Mouse (Mus musculus) limb, embryonic 14.5 days (tissue): Measurements from ENCODE around the gene Dpf1. TPM values are rescaled to one million over a fixed set of nuclear protein-coding genes. Genes with fewer than 3 reads are reported as not detected.
A peak's percentile ranks its signal among the peaks of the same experiment; 100 is the strongest.

Experiments used
- ATAC-seq: fragments of 200-750 bp; cut with Nextera tagmentation; 2 replicates; pipeline ENCODE4 v1.8.0; 2017; ENCODE audit warnings: low read depth, moderate number of reproducible peaks, moderate TSS enrichment; ENCODE audit not compliant: low FRiP score
- DNase-seq: peaks from one replicate; pipeline ENCODE4 v3.0.0-alpha.2; 2015; ENCODE audit warnings: low spot score
- H3K27ac ChIP-seq: fragments of 300-500 bp; sonication (generic); replicated peaks from 2 replicates; pipeline ENCODE4 v1.5.1; 2014; ENCODE audit warnings: low read depth, mild to moderate bottlenecking, low read length, moderate library complexity, mixed read lengths
- H3K27me3 ChIP-seq: fragments of 300-500 bp; sonication (generic); 2 replicates; pipeline ENCODE4 v1.6.1; 2014; ENCODE audit warnings: low read length, mixed read lengths; ENCODE audit not compliant: control insufficient read depth, insufficient read depth
- H3K36me3 ChIP-seq: fragments of 300-500 bp; sonication (generic); 2 replicates; pipeline ENCODE4 v1.6.1; 2014; ENCODE audit warnings: mild to moderate bottlenecking, low read length, moderate library complexity, mixed read lengths; ENCODE audit not compliant: control insufficient read depth, insufficient read depth
- H3K4me1 ChIP-seq: fragments of 300-500 bp; sonication (generic); 2 replicates; pipeline ENCODE4 v1.6.1; 2014; ENCODE audit warnings: antibody characterized with exemption, low read length, mixed read lengths; ENCODE audit not compliant: control insufficient read depth, insufficient read depth
- H3K4me2 ChIP-seq: fragments of 300-500 bp; sonication (generic); replicated peaks from 2 replicates; pipeline ENCODE4 v1.6.1; 2014; ENCODE audit warnings: low read depth, mild to moderate bottlenecking, low read length, moderate library complexity; ENCODE audit not compliant: severe bottlenecking
- H3K4me3 ChIP-seq: fragments of 300-500 bp; sonication (generic); replicated peaks from 2 replicates; pipeline ENCODE4 v1.5.1; 2014; ENCODE audit warnings: low read length
- H3K9ac ChIP-seq: fragments of 300-500 bp; sonication (generic); 2 replicates; pipeline ENCODE4 v1.6.1; 2014; ENCODE audit warnings: mild to moderate bottlenecking, low read depth, low read length, moderate library complexity; ENCODE audit not compliant: severe bottlenecking
- H3K9me3 ChIP-seq: fragments of 300-500 bp; sonication (generic); 2 replicates; pipeline ENCODE4 v1.6.1; 2016; ENCODE audit warnings: low read length; ENCODE audit not compliant: control insufficient read depth
- POLR2A ChIP-seq: fragments of 200-500 bp; IDR thresholded peaks from 2 replicates; pipeline ENCODE4 v1.8.0; 2012; ENCODE audit warnings: inconsistent platforms, mild to moderate bottlenecking, moderate library complexity, borderline replicate concordance; ENCODE audit not compliant: insufficient read depth, insufficient read length; ENCODE audit errors: extremely low read depth
- WGBS: fragments of 180-500 bp; shearing (Covaris S2); extraction: QIAGEN DNeasy Blood & Tissue Kit; methylation state at CpG from one replicate; pipeline ENCODE4 v1.1.7; 2014; 5-methylcytosine and 5-hydroxymethylcytosine counted together
- polyA plus RNA-seq, 2 experiments: library from polyadenylated mRNA; depleted of rRNA in 1 of 2; stranded (reverse) in 1 of 2; unstranded in 1 of 2; fragments of >200 nt; fragmentation: Nextera tagmentation in 1 of 2; extraction: Ambion mirVana in 1 of 2; gene quantifications; 2 replicates each; pipeline versions ENCODE4 v1.2.1 to v1.2.3; 2012 to 2014

Dpf1 gene
- polyA plus RNA-seq, 2 experiments = 10.7 to 13.2 TPM

DNA sequence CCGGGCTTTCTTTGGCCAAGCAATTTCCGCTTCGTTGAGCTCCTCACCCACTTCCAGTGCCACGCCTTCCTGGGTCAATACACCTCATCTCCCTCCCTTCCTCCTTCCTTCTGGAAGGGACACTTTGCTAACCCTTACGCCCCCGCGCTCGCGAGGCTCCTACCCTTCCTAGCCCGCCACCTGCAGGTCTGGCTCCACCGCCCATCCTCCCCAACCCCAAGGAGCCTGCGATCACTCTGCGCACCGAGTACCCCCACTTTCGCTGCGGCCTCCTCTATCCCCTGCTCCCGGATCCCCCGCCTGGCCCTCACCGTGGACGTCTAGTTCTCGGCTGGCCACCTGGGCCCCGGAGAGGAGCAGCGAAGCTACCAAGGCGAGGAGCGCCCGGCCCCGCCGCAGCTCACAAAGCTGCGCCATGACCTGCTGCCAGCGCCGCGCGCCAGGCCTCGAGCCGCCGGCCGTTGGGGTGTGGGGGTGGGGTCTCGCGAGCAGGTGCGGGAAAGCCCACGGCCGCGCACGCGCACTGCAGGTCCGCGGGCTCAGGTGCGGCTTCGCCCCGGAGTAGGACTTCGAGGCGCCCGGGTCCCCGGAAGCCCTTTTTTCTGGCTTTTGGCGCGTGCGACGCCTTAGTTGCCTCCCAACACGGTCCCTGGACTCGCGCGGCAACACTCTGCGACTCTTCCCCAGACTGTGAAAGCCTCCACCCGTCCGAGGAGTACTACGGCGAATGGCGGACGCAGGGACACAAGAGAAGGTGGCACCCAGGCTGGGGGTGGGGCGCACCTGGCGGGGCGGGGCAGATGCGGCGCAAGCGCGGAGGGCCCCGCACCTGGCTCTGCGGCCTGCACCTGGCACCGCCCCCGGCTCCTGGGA is 22.3 kb upstream of the Dpf1 start, which contains the start of gene Spint2:
TSS of gene Spint2 (minus strand) at position 712 of the 873 bp plus-strand sequence.
- ATAC-seq (peak; percentile 69; the same call in 1 of the 2 replicates), DNase-seq (no peak)
- Histone ChIP-seq H3K4me3 (peak within 1 kb of the TSS; percentile 65), H3K9me3 (no peaks in the 10 kb centered on the region), H3K27ac (no peak within 1 kb of the TSS; the same call in 1 of the 2 replicates), H3K9ac (peak within 1 kb of the TSS; percentile 70), H3K4me1 (peaks cover 9% of the 10 kb centered on the region; the same call in 1 of the 2 replicates), H3K27me3 (no peaks in the 10 kb centered on the region), H3K4me2 (peak within 1 kb of the TSS; percentile 97), H3K36me3 (no peaks in the 10 kb centered on the region; the same call in 1 of the 2 replicates)
- WGBS = under 1% methylated on average over 78 of the region's 80 CpGs
- TF ChIP-seq POLR2A = no peak

DNA sequence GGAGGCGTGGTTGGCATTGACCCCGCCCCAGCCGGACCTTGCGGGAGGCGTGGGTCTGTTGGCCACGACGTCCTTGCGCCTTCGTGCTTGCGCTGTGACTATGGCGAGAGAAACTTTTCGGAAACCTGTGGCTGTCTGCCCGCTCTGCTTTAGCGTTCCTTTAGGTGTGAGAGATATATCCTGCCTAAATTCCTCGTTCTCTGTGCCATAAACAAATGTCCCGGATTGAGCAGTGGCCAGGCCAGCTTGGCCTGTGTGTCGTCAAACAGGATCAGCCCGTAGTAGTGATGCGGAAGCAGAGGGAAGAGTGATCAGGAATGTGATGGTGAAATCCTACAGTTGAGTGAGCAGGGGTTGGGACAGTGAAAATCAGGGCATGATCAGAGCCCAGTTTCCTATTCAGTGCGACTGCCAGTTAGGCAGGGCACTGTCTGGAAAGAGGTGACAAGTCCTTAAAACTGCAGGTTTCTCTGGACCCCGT is 21.6 kb upstream of the Dpf1 start:
- Histone ChIP-seq H3K27me3 (no peaks in the 10 kb centered on the region), H3K4me2 (peak overlapping the region; percentile 97), H3K9me3 (no peaks in the 10 kb centered on the region), H3K36me3 (no peaks in the 10 kb centered on the region; the same call in 1 of the 2 replicates), H3K9ac (peak overlapping the region; percentile 70), H3K27ac (no peak overlapping the region; the same call in 1 of the 2 replicates), H3K4me3 (peak overlapping the region; percentile 65), H3K4me1 (peaks cover 9% of the 10 kb centered on the region; the same call in 1 of the 2 replicates)
- no peak for TF ChIP-seq POLR2A
- 0 out of 2 replicates have a peak, but pooled peaks have one; percentile 14 for ATAC-seq
- 8% methylated on average over 20 of the region's 21 CpGs for WGBS
- DNase-seq = no peak

DNA sequence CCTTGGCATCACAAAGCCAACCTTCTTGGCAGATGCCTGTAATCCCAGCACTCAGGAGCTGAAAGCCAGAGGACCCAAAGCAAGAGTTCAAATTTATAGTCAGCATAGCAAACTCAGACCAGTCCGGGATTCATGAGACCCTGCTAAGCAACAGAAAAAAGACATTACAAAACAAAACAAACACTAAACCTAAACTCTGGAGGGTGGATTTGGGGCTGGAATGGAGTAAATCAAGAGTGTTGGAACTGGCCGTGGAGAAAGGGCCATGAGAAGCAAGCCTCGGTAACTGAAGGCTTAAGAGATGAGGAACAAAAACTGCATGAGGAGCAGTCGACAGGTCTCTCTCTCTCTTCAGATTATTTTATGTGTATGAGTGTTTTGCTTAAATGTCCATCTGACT is 19.9 kb upstream of the Dpf1 start:
- Histone ChIP-seq H3K9me3 (no peaks in the 10 kb centered on the region), H3K4me1 (peaks cover 9% of the 10 kb centered on the region; the same call in 1 of the 2 replicates), H3K4me3 (no peak overlapping the region), H3K27me3 (no peaks in the 10 kb centered on the region), H3K9ac (no peak overlapping the region), H3K36me3 (no peaks in the 10 kb centered on the region), H3K27ac (no peak overlapping the region), H3K4me2 (no peak overlapping the region)
- TF ChIP-seq POLR2A = no peak
- no peak for DNase-seq
- ATAC-seq = no peak
- WGBS = 78% methylated on average over 4 of the region's 4 CpGs

DNA sequence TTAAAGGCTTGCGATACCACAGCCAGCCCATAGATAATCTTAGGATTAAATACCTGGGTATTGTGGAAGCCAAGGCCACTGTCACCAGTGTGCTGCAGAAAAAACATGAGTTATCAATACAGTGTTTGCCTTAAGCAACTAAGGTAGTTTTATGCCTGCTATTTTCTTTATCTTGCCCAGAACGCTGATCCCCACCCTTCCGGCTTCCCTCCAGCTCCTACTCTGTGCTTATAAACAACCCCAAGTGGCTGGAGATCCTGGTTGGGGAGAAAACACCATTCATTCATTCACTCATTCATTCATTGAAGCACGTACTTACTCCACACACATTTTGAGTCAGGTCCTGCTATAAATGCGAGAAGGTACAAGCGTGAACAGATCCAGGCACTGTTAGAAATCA is 19.2 kb upstream of the Dpf1 start:
- Histone ChIP-seq H3K4me1 (peaks cover 13% of the 10 kb centered on the region), H3K27ac (no peak overlapping the region), H3K27me3 (no peaks in the 10 kb centered on the region), H3K9ac (no peak overlapping the region), H3K36me3 (no peaks in the 10 kb centered on the region), H3K4me3 (no peak overlapping the region), H3K9me3 (no peaks in the 10 kb centered on the region), H3K4me2 (no peak overlapping the region)
- WGBS = 90% methylated on average over 6 of the region's 6 CpGs
- ATAC-seq (no peak), DNase-seq (no peak)
- no peak for TF ChIP-seq POLR2A

DNA sequence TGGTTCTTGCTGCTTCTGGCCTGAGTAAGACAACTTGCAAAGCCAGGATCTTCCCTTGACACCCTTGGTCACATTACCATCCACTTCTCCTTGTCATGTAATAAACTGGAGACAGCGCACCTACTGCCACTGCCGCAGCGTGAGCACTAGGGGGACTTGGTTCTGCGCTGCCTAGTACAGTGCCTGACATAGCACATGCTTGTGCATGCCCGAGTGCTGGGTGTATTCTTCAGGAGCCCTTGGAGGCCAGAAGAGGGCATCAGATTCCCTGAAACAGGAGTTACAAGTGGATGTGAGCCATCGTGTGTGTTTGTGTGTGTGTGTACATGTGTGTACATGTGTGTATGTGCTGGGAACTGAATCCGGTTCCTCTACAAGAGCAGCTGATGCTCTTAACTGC is 16.3 kb upstream of the Dpf1 start:
- H3K27me3 ChIP-seq = no peaks in the 10 kb centered on the region
- ATAC-seq (no peak), DNase-seq (no peak)
- H3K9me3 ChIP-seq = no peaks in the 10 kb centered on the region
- H3K4me1 ChIP-seq = peaks cover 22% of the 10 kb centered on the region
- WGBS = 90% methylated on average over 7 of the region's 7 CpGs
- no peaks in the 10 kb centered on the region for H3K36me3 ChIP-seq
- H3K9ac ChIP-seq = no peak overlapping the region
- no peak overlapping the region for H3K4me2 ChIP-seq
- no peak overlapping the region for H3K27ac ChIP-seq
- no peak overlapping the region for H3K4me3 ChIP-seq
- no peak for TF ChIP-seq POLR2A
